Mouse (Mus musculus) spleen, adult 12 weeks (tissue): ENCODE data around the gene Gm5294.

Source experiments
- DNase-seq: peaks from one replicate; pipeline ENCODE4 v3.0.0; 2022; ENCODE audit warnings: low spot score

The Gm5294 gene

DNA sequence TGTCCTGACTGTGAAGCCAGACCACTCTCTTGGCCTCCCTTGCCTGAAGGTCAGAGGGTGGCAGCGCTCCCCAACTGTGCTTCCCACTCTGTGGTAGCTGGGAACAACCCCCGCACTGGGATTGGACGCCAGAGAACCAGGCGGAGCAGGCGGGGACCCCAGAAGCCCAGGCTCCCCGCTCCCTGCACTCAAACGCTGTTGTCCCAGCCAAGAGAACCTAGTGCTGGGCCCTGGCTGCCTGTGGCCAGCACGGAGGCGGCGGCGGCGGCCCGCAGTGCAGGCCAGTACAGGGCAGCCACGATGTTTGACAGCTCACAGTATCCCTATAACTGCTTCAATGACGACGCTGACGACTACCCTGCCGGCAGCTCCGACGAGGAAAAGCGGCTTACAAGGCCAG lies at the start of gene Gm5294:
Gene Gm5294 (plus strand): TSS at position 301 of the 400 bp plus-strand sequence.
- DNase-seq, result no peak

DNA sequence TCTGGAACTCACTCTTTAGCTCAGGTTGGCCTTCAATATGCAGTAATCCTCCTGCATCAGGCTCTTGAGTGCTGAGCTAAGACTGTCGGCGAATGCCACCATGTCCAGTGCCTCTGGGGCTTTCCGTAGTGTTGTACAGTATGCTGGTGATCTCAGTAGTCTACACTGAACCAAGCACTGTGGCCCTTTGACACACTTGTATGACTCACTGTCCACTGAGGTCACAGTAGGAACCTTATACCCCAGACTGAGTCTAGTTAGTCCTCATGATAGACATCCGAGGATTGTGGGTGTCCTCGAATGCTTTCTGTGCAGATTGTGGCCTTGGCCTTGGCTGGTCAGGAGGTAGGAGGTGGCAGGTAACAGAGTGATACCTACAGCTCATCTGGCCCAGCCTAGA lies 44.8 kb upstream of the Gm5294 start:
- no peak for DNase-seq

DNA sequence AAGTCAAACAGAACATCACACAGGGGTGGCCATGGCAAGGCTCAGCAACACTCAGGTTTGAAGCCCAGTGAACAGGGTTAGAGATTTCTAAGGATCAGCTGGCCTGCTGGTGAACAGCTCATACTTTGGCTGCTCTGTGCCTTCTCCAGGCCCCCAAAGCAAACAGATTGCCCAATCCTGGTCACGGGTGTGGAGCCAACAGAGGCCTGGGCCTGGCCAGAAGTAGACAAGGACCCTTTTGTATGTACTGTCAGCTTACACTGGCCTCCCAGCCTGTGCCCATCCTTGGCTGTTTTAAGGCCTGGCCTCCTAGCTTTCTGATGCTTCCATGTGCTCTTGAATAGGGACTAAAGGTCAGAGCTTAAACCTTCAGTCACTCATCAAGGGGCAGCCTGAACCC lies 43.5 kb upstream of the Gm5294 start:
- DNase-seq, result no peak

DNA sequence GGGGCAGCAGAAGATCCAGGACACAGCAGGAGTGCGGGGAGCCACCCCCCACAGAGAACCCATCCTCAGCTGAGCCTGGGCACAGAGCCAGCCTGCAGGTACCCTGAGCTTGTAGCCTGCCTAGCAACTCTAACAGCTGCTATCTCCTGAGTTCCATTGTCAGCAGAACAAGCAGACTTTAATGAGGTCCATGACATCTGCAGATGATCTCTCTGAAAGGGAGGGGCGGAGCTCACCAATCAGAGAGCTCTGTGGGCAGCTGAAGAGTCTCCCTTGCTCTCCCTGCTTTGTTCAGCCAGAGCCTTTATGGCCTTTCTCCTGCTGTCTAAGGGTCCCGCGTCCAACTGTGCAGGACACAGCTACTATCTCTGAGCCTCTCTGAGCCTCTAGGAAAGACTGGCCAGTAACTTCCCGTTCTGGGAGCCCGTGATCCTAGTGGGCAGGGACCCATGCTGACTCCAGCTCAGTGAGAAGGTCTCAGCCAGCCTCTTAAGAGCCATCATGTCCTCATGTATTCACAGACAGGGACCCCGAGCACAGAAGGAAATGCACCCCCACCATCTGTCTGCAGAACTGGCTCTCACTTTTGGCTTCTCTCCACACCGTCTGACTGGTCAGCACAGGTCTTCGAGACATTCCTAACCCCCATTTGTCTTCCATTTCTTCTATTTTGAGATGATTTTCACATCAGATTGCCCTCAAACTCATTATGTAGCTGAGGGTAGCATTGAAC lies 41.0 kb upstream of the Gm5294 start:
- DNase-seq, result no peak

DNA sequence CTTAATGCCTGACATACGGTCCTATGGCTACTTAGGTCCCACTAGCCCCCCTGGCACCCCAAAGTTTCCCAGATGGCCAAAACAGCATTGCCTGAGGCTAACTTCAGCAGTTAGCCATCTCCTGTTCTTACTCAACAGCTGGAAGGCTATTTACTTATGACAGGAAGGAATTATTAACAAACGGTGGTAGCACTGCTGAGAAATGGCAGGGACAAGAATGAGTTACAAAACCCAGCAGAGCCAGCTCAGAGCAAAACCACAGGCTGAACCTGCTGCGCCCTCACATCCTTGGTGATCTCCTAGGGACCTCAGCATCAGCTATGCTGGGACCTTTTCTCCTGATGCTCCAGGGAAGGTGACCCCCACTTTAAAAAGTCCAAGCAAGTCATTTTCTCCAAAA lies 40.2 kb upstream of the Gm5294 start:
- no peak for DNase-seq

DNA sequence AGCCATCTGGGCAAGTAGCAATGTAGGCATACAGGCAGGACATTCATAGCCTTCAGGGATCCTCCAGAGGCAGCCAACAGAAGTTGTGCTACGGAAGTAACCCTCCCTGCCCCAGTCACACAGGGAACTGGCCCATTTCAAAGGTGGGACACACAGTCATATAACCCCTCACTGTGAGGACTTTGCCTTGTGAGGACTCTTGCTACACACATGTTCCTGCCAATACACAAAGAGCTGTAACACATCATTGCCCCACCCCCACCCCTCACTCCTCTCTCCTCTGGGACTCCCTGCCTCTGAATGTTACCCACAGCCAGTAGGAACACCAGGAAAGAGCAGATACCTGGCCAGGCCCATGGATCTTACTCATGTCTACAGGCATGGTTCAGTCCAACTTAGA lies 37.2 kb upstream of the Gm5294 start:
- no peak for DNase-seq

DNA sequence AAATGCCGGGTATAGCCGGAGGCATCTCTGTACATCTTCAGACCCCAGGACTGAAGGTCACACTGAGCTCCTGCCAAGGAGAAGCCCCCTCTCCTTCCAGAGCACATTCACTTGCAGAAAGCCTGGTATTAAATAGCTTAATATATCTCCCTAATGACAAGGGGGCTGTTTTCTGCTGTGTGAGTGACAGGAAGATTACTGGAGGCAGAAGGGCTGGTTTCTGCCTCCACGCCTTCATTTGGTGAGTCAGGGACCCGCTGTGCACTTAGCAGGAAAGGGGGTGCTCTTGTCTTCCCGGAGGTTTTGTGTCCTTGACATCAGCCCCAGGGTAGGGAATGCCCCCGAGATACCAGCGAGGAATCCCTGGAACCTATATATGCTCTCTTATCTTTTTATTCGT lies 36.7 kb upstream of the Gm5294 start:
- no peak for DNase-seq

DNA sequence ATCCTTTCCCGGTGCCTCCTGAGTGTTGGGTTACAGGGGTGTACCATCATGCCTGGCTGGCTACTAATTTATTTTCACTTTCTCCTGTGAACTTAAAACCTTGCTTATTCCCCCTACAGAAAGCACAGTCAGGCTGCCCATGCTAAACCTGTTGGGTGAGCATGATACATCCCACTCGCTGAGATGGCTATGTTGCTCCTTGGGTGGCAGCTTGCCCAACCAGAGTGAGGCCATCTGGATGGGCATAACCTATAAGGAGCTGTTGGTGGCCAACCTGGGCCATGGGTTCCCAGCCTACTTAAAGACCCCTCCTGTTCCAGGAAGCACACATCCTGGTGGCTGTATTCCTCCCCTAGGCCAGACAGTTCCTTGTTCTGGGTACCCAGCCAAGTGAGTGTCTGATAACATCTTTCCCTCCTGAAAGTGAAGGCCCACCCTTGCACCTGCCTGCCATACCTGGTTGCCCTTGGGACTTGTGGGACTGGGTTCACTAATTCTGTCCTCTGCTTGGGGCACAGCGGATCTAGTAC lies 33.8 kb upstream of the Gm5294 start:
- DNase-seq, result no peak

DNA sequence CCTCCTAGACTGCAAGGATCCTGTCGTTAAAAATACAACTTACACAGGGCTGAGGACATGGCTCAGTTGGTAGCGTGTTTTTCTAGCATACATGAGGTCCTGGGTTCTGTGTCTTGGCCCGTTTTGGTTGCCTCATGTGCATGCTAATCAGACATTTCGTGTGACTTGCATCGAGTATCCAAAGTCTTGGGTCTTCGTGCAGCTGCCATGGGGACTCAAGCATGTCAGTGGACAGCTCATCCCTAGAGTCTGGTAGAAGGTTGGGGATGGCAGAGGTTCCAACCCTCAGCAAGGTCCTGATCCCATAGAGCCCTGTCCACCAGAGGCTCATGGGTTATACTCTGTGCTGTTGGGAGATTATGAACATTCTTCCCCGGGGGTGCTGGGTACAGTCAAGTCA lies 32.2 kb upstream of the Gm5294 start:
- DNase-seq, result no peak

DNA sequence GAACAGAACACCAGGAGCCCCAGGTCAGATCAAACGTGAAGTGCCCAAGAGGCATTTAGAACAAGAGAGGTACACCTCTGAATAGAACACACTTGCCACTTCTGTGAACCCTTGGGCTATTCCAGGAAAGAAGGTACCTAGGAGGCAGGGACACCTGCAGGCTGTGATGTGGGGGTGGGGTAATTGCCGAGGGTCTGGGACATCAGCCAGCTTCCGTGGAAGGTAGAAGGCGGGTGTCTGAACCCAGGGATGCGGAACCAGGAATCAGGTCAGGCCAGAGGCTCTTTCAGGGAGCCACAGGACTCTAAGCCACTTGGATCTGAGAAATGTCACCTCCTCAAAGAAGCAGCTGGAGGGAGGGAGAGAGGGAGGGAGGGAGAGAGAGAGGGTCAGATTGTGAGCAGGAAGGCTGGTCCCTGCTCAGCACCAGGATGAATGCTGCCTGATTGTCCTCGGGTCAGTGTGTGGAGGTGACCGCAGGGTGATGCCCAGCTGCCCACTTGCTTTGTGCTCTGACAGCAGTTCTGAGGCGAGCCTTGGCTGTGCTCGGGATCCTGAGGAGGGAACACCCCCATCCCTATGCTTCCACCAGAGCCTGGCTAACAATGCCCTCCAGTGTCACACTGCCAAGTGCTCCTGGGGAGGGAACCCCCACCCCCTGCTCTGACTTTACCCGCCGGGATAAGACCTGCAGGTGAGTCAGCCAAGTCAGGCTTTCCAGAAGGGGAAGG lies 31.2 kb upstream of the Gm5294 start:
- no peak for DNase-seq

DNA sequence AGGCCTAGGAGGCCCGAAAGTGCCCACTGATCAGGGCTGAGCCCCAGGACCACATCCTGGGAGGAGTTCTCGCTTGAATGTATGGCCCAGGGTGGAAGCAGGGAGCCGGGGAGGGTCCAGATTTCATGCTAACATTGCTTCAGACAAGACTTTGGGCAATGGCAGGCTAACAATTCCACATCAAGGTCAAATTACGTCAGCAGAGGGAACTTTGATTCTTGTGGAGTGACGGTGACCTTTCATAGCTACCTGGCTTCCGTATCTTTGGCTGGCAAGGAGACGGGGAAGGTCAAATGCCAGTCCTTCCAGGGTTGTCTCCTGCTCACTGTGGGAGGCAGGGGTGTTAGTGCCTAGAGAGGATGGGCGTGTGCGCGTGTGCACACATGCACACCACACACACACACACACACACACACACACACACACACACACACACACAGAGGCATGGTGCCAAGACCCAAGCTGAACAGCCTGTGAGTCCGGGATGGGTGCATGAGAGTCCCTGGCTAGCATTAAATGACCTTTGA lies 28.9 kb upstream of the Gm5294 start:
- DNase-seq, result no peak

DNA sequence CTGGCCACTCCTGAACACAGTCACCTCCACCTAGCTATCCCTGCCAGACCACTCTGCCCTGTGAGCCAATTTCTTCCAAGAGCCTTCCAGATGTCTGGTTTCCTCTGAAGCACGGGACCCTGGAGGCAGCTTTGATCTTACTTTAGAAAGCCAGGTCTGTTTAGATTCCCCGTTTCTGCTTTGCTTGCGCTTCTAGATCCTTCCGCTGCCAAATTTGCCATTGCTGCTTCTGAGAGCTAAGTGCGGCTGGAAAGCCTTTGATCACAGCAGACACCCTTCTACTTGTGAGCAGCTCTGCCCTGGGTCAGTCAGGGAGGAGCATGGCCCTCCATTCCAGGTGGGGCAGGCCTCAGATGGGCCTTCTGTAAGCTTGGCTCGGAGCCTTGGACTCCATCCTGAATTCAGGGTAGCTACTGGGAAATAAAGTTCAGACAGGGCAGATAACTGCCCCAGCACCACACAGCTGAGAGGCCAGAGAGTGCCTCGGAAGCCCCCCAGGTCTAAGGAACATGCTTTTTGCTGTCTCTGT lies 18.2 kb upstream of the Gm5294 start:
- DNase-seq, result no peak

DNA sequence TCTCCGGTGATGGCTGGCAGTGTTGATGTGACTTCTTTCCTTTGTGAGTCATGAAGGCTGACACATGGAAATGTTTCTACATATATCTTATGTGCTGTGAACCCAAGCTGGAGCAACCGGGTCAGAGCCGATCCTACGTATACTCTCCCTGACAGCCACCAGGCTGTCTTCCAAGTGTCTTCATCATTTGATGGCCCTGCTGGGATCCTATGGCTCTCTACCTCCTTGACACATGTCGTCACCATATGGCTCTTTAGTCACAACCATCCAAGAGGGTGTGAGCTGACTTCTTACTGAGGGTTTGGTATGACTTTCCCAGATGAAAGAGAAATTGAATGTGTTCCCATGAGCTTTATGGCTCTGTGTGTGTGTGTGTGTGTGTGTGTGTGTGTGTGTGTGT lies 15.6 kb upstream of the Gm5294 start:
- no peak for DNase-seq

DNA sequence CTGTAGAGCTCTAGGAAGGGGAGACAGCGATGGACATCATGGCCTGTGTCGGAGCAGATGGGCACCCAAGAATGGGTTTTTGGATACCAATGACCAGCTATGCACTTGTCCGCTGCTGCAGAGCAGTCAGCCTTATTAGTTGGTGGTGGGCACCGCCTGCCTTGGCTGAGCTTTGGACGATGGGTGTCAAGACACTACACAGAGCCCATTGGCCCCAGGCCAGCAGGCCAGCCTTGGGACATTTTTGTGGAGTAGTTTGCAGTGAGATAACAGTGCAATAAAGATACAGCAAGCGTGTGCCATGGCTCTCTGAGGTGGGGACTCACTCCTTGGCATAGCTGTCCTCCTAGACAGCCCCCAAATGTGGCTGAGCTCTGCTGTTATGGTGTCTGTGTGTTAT lies 10.1 kb upstream of the Gm5294 start:
- no peak for DNase-seq

DNA sequence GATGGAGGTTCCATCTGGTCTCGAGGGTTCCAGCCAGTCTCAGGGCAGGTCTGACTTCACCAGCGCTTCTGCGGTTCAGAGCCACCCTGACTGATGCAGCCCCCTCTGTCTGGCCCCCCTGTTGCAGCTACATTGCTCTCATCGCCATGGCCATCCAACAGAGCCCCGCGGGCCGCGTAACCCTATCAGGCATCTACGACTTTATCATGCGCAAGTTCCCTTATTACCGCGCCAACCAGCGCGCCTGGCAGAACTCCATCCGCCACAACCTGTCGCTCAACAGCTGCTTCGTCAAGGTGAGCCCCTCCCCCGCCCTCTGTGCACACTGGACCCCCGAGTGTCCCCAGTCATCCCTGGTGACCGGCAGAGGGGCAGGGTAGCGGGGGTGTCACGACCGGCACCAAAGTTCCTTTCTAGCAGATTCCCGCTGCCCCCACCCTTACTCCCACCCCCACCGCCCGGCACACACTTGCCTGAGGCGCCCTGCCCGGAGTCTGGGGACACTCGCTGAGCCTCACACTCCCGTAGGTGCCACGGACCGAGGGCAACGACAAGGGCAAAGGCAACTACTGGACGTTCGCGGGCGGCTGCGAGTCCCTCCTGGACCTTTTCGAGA lies 945 bp downstream of the Gm5294 start:
- no peak for DNase-seq

DNA sequence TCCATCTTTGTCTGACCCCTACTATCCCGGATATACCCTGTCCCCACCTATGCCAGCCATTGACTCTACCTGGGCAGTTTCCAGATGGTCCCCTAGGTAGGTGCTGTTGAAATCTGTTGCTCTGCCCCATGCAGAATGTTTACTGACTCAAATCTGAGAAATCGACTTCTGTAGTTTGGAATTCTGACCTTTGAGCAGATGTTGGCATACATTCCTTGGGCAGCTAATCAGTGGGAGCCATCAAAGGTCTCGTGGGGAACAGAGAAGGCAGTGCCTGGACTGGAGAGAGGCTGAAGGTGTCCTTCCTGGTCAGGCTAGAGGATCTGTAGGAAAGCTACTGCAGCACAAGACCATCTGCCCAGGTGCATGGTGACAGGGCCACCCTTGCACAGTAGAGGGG lies 5.2 kb downstream of the Gm5294 start:
- no peak for DNase-seq

DNA sequence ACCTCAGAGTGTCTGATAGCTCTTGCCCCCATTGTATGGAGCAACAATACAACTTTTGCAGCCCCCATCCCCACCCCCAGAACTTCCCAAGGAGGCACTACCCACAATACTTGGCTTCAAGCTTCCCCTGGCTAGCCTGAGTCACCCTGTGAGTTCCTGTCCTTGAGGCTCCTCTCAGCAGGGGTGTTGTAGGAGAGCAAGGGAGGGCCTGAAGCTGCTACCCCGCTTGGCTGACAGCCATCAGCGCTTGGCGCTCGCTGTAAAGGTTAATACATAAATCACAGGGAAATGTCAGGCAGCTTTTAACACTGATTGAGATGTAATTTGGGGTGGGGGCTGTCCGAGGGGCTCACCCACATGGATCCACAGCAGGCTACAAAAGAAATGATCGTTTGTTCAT lies 13.5 kb downstream of the Gm5294 start:
- DNase-seq, result no peak

DNA sequence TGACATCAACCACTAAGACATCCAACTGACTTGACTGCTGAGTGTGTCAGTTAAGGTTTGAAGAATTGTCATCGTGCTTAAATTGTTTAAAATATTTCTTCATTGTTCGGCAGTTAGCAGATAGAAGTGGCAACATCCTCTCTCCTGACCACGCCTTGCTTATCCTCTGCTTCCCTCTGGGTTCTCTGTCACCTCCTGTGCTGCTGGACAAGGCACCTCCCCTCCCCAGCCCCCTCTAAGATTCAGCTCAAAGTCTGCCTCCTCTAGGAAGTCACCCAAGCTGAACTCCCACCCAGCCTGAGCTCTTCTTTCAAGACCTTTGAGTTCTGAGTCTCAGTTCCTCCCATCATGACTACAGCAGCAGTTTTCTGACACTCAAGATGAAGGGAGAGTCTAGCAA lies 15.0 kb downstream of the Gm5294 start:
- DNase-seq, result no peak

DNA sequence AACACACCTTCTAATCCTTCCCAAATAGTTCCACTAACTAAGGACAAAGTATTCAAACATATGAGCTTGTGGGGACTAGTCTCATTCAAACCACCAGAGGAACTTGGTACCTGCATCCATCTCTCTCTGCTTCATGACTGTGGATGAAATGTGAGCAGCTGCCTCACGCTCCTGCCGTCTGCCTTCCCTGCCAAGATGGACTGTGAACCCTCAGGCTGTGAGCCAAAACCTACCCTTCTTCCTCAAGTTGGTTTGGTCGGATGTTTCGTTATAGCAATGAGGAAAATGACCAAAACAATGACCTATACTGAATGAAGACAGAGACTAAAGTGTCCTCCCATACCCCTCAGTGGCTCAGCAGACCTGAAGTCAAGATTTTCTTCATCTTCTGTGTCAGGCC lies 21.1 kb downstream of the Gm5294 start:
- no peak for DNase-seq

DNA sequence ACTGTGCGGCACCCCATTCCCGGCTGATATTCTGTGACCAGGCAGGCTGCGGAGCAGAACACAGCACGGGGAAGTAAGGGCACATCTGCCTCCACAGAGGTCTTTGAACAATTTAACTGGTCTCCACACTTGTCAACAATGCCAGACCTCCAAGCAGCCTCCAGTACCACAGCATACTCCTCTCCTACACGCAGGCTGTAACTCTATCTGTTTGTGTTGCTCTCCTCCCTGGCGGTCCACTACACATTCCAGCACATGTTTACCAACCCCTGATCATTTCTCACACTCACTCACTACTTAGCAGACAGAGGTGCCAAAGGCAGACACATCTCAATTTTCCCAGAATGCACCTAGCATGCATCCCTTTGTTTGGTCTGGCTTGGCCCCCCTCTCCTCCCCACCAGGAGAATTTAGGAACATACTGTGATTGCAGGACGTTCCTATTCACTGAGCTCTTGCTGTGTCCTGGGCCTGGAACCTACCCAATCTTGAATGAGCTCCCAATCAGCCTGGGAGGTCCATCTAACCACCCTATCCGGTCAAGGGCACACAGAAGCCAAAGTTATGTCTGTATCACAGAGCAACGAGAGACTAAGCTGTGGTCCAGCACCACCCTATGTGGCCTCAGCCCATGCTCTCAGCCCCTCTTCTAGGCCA lies 23.4 kb downstream of the Gm5294 start:
- DNase-seq, result no peak

DNA sequence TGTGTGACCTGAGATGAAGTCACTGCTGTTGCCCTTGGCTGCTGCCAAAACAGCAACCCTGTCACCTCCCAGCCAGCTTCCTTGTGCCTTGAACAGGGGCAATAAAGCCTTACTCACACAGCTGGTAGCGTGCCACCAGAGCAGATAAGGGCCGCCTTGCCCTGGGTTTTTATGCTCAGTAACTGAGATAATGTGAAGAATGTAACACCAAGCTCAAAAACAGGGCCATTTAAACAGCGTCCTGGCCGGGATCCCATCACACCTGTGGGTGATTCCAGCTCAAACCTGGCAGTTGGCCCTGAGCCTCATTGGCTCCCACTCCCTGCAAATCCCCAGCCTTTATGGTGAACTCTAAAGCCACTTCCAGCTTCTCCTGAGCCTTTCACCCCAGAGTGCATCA lies 26.6 kb downstream of the Gm5294 start:
- no peak for DNase-seq

DNA sequence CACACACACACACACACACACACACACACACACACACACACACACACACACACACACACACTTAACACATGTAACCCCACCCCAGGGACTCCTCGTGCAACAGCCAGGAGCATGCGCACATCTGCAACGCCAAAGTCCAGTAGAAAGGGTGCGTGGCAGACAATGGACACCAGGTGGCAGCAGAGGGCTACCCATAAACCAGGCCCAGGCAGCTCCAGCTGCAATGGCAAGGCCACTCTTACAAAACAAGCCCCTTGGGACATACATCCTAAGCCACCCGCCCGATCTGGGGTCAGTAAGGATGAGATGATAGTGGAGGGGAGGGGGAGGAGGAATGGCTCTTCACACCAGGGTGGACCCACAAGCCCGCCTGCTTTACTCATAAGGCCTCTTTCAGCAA lies 28.2 kb downstream of the Gm5294 start:
- peak; percentile 56 for DNase-seq
